Mouse (Mus musculus) layer of hippocampus, adult 8-10 months (tissue): Measurements from ENCODE around the gene Ikzf2. TPM values are rescaled to one million over a fixed set of nuclear protein-coding genes. Genes with fewer than 3 reads are reported as not detected.

Experiments
- DNase-seq, 2 experiments: peaks; one replicate each; pipeline ENCODE4 v3.0.0; 2022; ENCODE audit warnings: low spot score in 2 of 2
- total RNA-seq, 4 experiments: library from RNA; stranded (reverse); gene quantifications; 2 replicates each; pipeline ENCODE4 v1.2.4; 2022

Gene Ikzf2
- total RNA-seq, 4 experiments from 2014 or later: 6.6 to 16.7 (median 11.8) TPM

GRCm38 (mm10) chr1:69667456-69667855 lies 19.6 kb downstream of the Ikzf2 start:
- DNase-seq: no peak

DNA sequence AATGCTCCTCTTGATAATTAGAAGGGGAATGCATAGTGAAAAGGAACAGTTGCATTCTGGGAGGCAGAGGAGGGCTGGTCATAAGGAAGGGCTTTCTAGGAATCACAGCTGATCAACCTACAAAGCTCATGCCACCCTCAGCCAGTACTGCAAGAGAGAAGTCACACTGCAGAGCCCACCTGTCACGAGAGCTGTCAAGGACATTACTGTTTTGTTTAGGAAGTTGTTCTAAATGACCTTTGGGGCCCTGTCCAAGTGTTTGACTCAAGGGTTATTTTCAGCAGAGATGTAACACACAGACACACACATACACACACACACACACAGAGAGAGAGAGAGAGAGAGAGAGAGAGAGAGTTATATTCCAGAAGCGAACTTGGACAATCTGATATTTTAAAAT lies 27.3 kb downstream of the Ikzf2 start:
- DNase-seq: no peak

- no peak for DNase-seq
Observed at GRCm38 (mm10) chr1:69658051-69658450, 29.0 kb downstream of the Ikzf2 start.

GRCm38 (mm10) chr1:69657455-69657854 lies 29.6 kb downstream of the Ikzf2 start:
- no peak for DNase-seq

- no peak for DNase-seq
Observed at GRCm38 (mm10) chr1:69656929-69657328, 30.1 kb downstream of the Ikzf2 start.

- no peak for DNase-seq
Observed at GRCm38 (mm10) chr1:69656047-69656782, 30.8 kb downstream of the Ikzf2 start.

GRCm38 (mm10) chr1:69655368-69655767 lies 31.7 kb downstream of the Ikzf2 start:
- DNase-seq: no peak

GRCm38 (mm10) chr1:69654955-69655354 lies 32.1 kb downstream of the Ikzf2 start:
- no peak for DNase-seq

DNA sequence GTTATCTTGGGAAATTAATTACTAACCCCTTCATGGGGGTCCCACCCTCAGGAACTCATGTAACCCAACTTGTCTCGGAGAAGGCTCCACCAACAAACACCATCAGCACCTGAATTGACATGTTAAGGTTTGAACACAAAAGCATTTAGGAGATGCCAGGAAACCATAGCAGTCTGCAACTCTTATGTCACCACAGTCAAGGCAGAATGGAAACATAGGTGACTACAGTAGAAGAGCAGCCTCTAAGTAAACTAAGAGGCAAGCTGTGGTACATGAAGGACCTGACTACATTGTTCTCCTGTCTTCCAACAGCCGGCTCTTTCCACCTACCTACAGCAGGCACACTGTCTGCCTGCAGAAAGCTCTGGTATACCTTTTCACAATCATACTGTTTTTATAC lies 33.6 kb downstream of the Ikzf2 start:
- no peak for DNase-seq

DNA sequence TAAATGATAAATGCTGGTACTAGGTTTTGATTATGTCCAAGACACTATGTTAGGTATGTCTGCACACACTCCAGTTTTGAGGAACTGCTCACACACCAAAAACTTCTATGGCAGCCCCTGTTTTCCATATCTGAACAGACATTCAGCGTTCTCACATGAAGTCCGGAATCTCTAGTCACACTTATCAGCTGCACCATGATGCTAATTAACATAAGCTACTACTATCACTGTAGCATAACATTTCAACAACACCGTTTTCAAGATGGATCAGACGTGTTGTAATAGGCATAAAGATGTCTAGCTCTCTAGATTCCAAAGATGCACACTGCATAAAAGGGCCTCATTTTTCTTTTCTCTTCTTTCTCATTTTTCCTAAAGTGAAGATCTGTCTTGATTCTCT lies 43.9 kb downstream of the Ikzf2 start:
- DNase-seq: no peak

- no peak for DNase-seq
Observed at GRCm38 (mm10) chr1:69641986-69642385, 45.1 kb downstream of the Ikzf2 start.

DNA sequence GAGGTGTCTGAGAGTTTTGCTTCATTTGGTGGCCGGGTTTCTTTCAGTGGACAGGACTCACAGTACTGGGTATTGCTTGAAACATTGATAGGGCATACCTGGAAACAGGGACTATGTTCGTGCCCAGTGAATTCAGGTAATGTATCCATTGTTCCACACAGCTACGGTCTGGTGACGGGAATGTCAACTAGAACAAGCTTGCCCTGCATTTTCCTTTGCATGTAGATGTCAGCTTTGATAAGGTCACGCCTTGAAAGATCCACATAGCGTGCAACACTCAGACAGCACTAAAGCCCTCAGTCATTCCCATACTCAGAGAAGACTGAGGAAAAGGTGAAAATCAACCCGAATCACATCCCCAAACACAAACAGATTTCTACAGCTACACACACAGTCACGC lies 48.7 kb downstream of the Ikzf2 start:
- DNase-seq: no peak

GRCm38 (mm10) chr1:69637907-69638306 lies 49.1 kb downstream of the Ikzf2 start:
- no peak for DNase-seq

GRCm38 (mm10) chr1:69634259-69634658 lies 52.8 kb downstream of the Ikzf2 start:
- DNase-seq: no peak

- no peak for DNase-seq
Observed at GRCm38 (mm10) chr1:69630508-69630907, 56.5 kb downstream of the Ikzf2 start.

GRCm38 (mm10) chr1:69629513-69629912 lies 57.5 kb downstream of the Ikzf2 start:
- DNase-seq: no peak

DNA sequence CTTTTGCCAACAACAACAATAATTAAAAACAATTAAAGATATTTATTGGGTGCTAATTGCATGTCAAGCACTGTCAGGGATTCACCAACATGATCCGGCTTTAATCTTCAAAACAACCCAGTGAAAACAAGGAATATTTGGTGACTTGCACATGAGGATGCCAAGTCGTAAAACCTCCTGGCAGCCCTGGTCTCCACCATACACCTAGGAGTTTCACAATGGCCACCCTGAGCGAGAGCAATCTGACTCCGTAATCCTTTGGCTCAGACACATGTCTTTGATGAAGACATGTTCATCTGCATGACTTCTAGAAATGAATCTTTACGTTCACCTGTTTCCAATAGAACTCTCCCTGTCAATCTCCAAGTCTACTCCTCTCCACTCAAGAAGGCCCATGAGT lies 75.0 kb downstream of the Ikzf2 start:
- no peak for DNase-seq

DNA sequence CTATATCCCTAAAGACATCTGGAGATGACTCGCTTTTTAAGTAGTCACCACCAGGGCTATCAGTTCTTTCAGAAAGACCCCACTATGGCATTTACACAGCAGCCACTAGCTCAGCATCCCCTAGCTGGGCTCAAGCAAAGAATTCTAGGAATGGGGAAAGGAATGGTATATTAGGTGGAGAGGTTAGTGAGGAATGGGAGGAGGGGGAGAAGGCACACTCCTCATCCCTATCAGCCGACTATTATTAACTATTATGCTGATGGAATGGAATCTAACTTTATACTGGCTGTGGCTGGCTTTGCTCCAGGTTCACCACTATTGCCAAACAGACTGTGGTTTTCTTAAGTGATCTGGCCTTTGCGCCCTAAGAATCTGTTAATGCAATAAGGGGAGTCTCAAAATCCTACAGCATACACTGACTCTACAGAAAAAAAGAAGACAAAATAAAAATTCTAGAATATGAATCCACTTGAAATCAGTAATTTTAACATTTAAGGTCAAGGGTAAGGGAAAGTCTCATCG lies 75.8 kb downstream of the Ikzf2 start:
- no peak for DNase-seq

DNA sequence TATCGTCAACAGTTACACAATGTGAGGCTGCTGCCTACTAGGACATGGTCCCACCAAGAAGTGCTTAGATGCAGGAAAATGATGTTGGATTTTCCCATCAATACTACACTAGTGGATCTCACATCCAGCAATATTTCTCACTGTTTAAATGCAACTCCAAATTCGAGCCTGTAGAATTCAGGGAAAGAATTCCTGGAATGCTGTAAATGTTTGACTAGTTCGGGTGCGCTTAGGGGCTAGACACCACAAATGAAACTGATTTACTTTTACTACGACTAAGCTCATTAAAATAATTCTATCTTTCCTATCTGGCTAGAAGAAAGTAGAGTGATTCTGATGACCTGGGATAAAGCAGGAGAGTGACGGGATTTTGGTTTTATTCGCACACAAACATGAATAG lies 76.3 kb downstream of the Ikzf2 start:
- DNase-seq: no peak

- no peak for DNase-seq
Observed at GRCm38 (mm10) chr1:69608846-69609245, 78.2 kb downstream of the Ikzf2 start.

- DNase-seq: no peak
Observed at GRCm38 (mm10) chr1:69606844-69607243, 80.2 kb downstream of the Ikzf2 start.

DNA sequence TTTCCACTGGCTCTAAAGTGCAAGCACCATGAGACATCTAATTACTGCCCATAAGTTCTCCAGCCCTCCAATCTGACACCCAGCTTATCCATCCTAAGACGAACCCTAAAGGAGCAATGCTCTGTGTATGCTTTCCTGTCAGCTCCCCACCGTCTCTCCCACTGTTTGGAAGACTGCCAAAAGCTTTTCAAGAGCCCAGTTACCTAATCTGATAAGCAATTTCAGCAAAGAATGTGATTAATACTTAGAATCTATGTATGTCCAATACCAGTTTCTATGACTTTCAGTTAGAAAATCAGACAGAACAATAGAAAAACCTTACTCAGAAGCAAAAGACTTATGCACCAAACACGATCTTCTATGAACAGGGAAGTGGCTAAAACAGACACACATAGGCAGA lies 82.8 kb downstream of the Ikzf2 start:
- no peak for DNase-seq

- no peak for DNase-seq
Observed at GRCm38 (mm10) chr1:69600954-69601353, 86.1 kb downstream of the Ikzf2 start.
